Mouse (Mus musculus) forebrain, postnatal 0 days (tissue): Measurements from ENCODE around the gene Tnfrsf8. TPM values are rescaled to one million over a fixed set of nuclear protein-coding genes. Genes with fewer than 3 reads are reported as not detected.

Experiments used
- ATAC-seq: fragments of 200-750 bp; cut with Nextera tagmentation; 2 replicates; pipeline ENCODE4 v1.8.0; 2017; ENCODE audit warnings: mild to moderate bottlenecking, moderate library complexity
- DNase-seq: peaks from one replicate; pipeline ENCODE4 v3.0.0-alpha.2; 2015
- H3K27ac ChIP-seq: fragments of 300-500 bp; sonication (generic); 2 replicates; pipeline ENCODE4 v1.5.1; 2014; ENCODE audit warnings: low read depth, mild to moderate bottlenecking, antibody characterized with exemption, low read length, moderate library complexity, mixed read lengths
- H3K27me3 ChIP-seq: fragments of 300-500 bp; sonication (generic); 2 replicates; pipeline ENCODE4 v1.6.1; 2014; ENCODE audit warnings: mild to moderate bottlenecking, low read length, mixed read lengths; ENCODE audit not compliant: insufficient read depth
- H3K36me3 ChIP-seq: fragments of 300-500 bp; sonication (generic); 2 replicates; pipeline ENCODE4 v1.6.1; 2014; ENCODE audit warnings: mild to moderate bottlenecking, moderate library complexity; ENCODE audit not compliant: insufficient read depth
- H3K4me1 ChIP-seq: fragments of 300-500 bp; sonication (generic); 2 replicates; pipeline ENCODE4 v1.6.1; 2014; ENCODE audit warnings: antibody characterized with exemption; ENCODE audit not compliant: insufficient read depth
- H3K4me2 ChIP-seq: fragments of 300-500 bp; sonication (generic); 2 replicates; pipeline ENCODE4 v1.6.1; 2014; ENCODE audit warnings: low read depth, mild to moderate bottlenecking, moderate library complexity
- H3K4me3 ChIP-seq: fragments of 300-500 bp; sonication (generic); 2 replicates; pipeline ENCODE4 v1.5.1; 2014; ENCODE audit warnings: low read depth, low read length, mixed read lengths
- H3K9ac ChIP-seq: fragments of 300-500 bp; sonication (generic); 2 replicates; pipeline ENCODE4 v1.6.1; 2014; ENCODE audit warnings: mild to moderate bottlenecking
- H3K9me3 ChIP-seq: fragments of 300-500 bp; sonication (generic); 2 replicates; pipeline ENCODE4 v1.6.1; 2016; ENCODE audit warnings: low read length
- CTCF ChIP-seq: sonication (generic); IDR thresholded peaks from 2 replicates; pipeline ENCODE4 v1.5.1; 2016; ENCODE audit warnings: antibody characterized with exemption, control low read depth, low read depth
- WGBS: fragments of 180-500 bp; shearing (Covaris S2); extraction: QIAGEN DNeasy Blood & Tissue Kit; methylation state at CpG from one replicate; pipeline ENCODE4 v1.1.7; 2014; 5-methylcytosine and 5-hydroxymethylcytosine counted together
- polyA plus RNA-seq: library from polyadenylated mRNA; unstranded; fragments of >200 nt; fragmentation: Nextera tagmentation; extraction: Ambion mirVana; gene quantifications from 2 replicates; pipeline ENCODE4 v1.2.1, GENCODE M21; 2015
- total RNA-seq: library from RNA; depleted of rRNA; stranded (reverse); fragments of >200 nt; gene quantifications from 2 replicates; pipeline ENCODE4 v1.2.3, GENCODE M21; 2014

The Tnfrsf8 gene
- total and polyA plus RNA-seq, 2 experiments from 2014 or later, result 1.5 to 3.3 TPM

- 91% methylated on average over 5 of the region's 5 CpGs for WGBS
- H3K4me2 ChIP-seq, result no peak overlapping the region
- H3K4me3 ChIP-seq, result no peak overlapping the region
- H3K27ac ChIP-seq, result no peak overlapping the region
- no peak overlapping the region for H3K9ac ChIP-seq
- no peaks in the 10 kb centered on the region for H3K36me3 ChIP-seq
- TF ChIP-seq CTCF, result no peak
- H3K9me3 ChIP-seq, result no peaks in the 10 kb centered on the region
- ATAC-seq (no peak), DNase-seq (no peak)
- no peaks in the 10 kb centered on the region for H3K27me3 ChIP-seq
- H3K4me1 ChIP-seq, result no peaks in the 10 kb centered on the region
These were observed 58.8 kb downstream of the Tnfrsf8 start for GRCm38 (mm10) chr4:145256144-145256543.

- no peak for ATAC-seq
- no peak for DNase-seq
- 46% methylated on average over 13 of the region's 13 CpGs for WGBS
- no peak for TF ChIP-seq CTCF
- no peak overlapping the region for H3K4me3 ChIP-seq
- H3K27ac ChIP-seq, result no peak overlapping the region
- H3K4me1 ChIP-seq, result no peaks in the 10 kb centered on the region
- H3K27me3 ChIP-seq, result no peaks in the 10 kb centered on the region
- no peaks in the 10 kb centered on the region for H3K36me3 ChIP-seq
- H3K9me3 ChIP-seq, result no peaks in the 10 kb centered on the region
- no peak overlapping the region for H3K4me2 ChIP-seq
- no peak overlapping the region for H3K9ac ChIP-seq
These were observed 60.5 kb downstream of the Tnfrsf8 start for GRCm38 (mm10) chr4:145254418-145254817.

GRCm38 (mm10) chr4:145252611-145253010, 62.4 kb downstream of the Tnfrsf8 start:
- Histone ChIP-seq H3K9me3 (no peaks in the 10 kb centered on the region), H3K27ac (no peak overlapping the region), H3K4me1 (no peaks in the 10 kb centered on the region), H3K4me3 (no peak overlapping the region), H3K4me2 (no peak overlapping the region), H3K36me3 (no peaks in the 10 kb centered on the region), H3K27me3 (peaks cover 2% of the 10 kb centered on the region; the same call in 1 of the 2 replicates), H3K9ac (no peak overlapping the region)
- DNase-seq (no peak), ATAC-seq (no peak)
- no peak for TF ChIP-seq CTCF
- 88% methylated on average over 8 of the region's 8 CpGs for WGBS

- Histone ChIP-seq H3K9ac (no peak overlapping the region), H3K4me1 (no peaks in the 10 kb centered on the region), H3K27ac (no peak overlapping the region), H3K4me3 (no peak overlapping the region), H3K4me2 (no peak overlapping the region), H3K27me3 (peaks cover 10% of the 10 kb centered on the region), H3K9me3 (no peaks in the 10 kb centered on the region), H3K36me3 (no peaks in the 10 kb centered on the region)
- no peak for DNase-seq
- 93% methylated on average over 4 of the region's 4 CpGs for WGBS
- no peak for ATAC-seq
- TF ChIP-seq CTCF, result no peak
These were observed 63.4 kb downstream of the Tnfrsf8 start for GRCm38 (mm10) chr4:145251546-145251945.

DNA sequence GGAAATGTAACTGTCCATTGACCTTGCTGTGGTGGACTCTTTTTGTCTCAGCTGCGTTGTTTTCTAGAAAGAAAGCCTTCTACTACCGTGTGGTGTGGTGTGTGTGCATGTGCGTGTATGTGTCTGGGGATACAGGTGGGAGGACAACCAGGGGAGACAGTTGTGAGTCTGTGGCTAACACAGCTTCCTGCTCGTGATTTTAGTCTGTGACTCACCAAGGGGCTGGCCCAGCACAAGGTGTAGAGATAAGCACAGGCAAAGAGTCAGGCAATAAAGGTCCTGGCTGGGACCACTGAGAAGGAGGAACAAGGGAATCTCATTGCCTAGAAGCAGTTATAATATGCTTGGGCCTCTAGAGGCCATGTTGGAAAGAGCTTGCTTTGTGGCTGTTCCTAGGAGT, 65.0 kb downstream of the Tnfrsf8 start:
- WGBS, result 77% methylated on average over 4 of the region's 4 CpGs
- ATAC-seq, result no peak
- H3K4me3 ChIP-seq, result no peak overlapping the region
- H3K4me2 ChIP-seq, result no peak overlapping the region
- DNase-seq, result no peak
- peaks cover 17% of the 10 kb centered on the region for H3K27me3 ChIP-seq
- H3K36me3 ChIP-seq, result no peaks in the 10 kb centered on the region
- H3K9me3 ChIP-seq, result no peaks in the 10 kb centered on the region
- H3K9ac ChIP-seq, result no peak overlapping the region
- H3K4me1 ChIP-seq, result no peaks in the 10 kb centered on the region
- TF ChIP-seq CTCF, result no peak
- no peak overlapping the region for H3K27ac ChIP-seq

GRCm38 (mm10) chr4:145247556-145247955, 67.4 kb downstream of the Tnfrsf8 start:
- 78% methylated on average over 2 of the region's 2 CpGs for WGBS
- H3K27me3 ChIP-seq, result peaks cover 19% of the 10 kb centered on the region
- H3K27ac ChIP-seq, result no peak overlapping the region
- no peak overlapping the region for H3K4me3 ChIP-seq
- no peak for TF ChIP-seq CTCF
- ATAC-seq (no peak), DNase-seq (no peak)
- no peak overlapping the region for H3K4me2 ChIP-seq
- no peak overlapping the region for H3K9ac ChIP-seq
- no peaks in the 10 kb centered on the region for H3K9me3 ChIP-seq
- no peaks in the 10 kb centered on the region for H3K4me1 ChIP-seq
- H3K36me3 ChIP-seq, result no peaks in the 10 kb centered on the region

DNA sequence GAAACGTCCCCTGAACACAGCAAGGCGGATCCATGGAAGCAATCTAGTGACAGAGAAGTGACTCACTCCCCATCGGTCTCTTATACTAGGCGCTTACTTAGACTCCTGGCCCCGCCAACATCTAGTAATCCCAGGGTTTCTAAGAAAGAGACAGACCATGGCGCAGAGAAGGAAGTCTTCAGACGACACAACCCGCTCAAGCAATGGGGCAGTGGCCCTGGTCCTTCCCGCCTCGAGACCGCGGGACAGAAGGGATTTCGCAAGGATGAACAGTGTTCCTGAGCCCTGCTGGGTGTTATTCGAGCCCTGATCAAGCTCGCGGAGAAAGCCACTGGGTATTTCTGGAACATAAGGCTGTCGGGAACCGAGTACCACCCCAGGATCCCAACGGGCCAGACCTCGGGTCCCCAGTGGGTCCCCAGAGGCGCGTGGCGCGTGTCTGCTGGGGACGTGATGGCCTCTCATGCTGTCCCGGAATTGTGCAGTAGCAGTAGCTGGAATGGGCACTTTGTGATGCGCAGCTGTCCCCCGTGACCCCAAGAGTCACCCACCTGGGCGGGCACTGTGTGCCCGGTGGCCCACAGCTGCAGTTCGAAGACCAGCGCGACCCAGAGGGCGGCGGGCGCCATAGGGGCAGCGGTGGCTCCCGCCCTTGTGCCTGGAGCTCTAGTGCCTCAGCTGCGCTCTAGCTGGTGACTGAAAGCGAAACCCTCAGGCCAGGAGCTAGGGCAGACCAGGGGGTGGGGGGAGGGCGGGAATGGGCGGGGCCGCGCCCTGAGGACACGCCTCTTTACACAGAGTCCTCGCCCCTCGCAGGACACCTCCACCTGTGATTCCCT, 68.6 kb downstream of the Tnfrsf8 start, which contains the start of gene Tnfrsf1b:
Gene Tnfrsf1b (minus strand): TSS at position 698 of the 839 bp plus-strand sequence.
- peak within 1 kb of the TSS; percentile 63 for H3K4me2 ChIP-seq

More for the DNA sequence above, 68.6 kb downstream of the Tnfrsf8 start, which contains the start of gene Tnfrsf1b:
- DNase-seq (peak; percentile 8), ATAC-seq (peak; percentile 67)
- Histone ChIP-seq H3K4me3 (peak within 1 kb of the TSS; percentile 37), H3K27me3 (peaks cover 19% of the 10 kb centered on the region), H3K9ac (peak within 1 kb of the TSS; percentile 50), H3K4me1 (no peaks in the 10 kb centered on the region), H3K36me3 (no peaks in the 10 kb centered on the region), H3K9me3 (no peaks in the 10 kb centered on the region), H3K27ac (no peak within 1 kb of the TSS)
- TF ChIP-seq CTCF, result no peak
- WGBS, result 2% methylated on average over 47 of the region's 47 CpGs
